Mouse (Mus musculus) cerebral cortex, adult 2 months (tissue): ENCODE data around the gene Aqp7.

ENCODE experiments used
- WGBS: fragments of 180-500 bp; shearing (Covaris S2); methylation state at CpG from one replicate; pipeline ENCODE4 v1.1.7; 2018; 5-methylcytosine and 5-hydroxymethylcytosine counted together

The Aqp7 gene

GRCm38 (mm10) chr4:41000842-41001639 lies 46.9 kb downstream of the Aqp7 start:
- WGBS = 76% methylated on average over 9 of the region's 9 CpGs

- 77% methylated on average over 1 of the region's 1 CpGs for WGBS
Observed at GRCm38 (mm10) chr4:41000271-41000670, 47.7 kb downstream of the Aqp7 start.

- whole genome bisulfite sequencing = 90% methylated on average over 4 of the region's 4 CpGs
Observed at GRCm38 (mm10) chr4:40997916-40998315, 50.0 kb downstream of the Aqp7 start.

GRCm38 (mm10) chr4:40996302-40996701 lies 51.6 kb downstream of the Aqp7 start:
- WGBS = 93% methylated on average over 6 of the region's 6 CpGs

GRCm38 (mm10) chr4:40989633-40990032 lies 58.3 kb downstream of the Aqp7 start:
- WGBS = 85% methylated on average over 6 of the region's 6 CpGs

GRCm38 (mm10) chr4:40983686-40984085 lies 64.3 kb downstream of the Aqp7 start:
- 72% methylated on average over 1 of the region's 1 CpGs for WGBS
